Mouse (Mus musculus) R1 (cell line): ENCODE measurements at regions not wholly inside any gene's neighbourhood (a gene's known extent, or its start where the extent isn't known, plus 50 kb on each side); places are given as distances from the start of the nearest gene placed in this dataset.
A peak's percentile ranks its signal among the peaks of the same experiment; 100 is the strongest.

ENCODE experiments used
- DNase-seq: peaks from one replicate; pipeline ENCODE4 v3.0.0-alpha.2; 2018; ENCODE audit warnings: low read depth, low spot score

DNA sequence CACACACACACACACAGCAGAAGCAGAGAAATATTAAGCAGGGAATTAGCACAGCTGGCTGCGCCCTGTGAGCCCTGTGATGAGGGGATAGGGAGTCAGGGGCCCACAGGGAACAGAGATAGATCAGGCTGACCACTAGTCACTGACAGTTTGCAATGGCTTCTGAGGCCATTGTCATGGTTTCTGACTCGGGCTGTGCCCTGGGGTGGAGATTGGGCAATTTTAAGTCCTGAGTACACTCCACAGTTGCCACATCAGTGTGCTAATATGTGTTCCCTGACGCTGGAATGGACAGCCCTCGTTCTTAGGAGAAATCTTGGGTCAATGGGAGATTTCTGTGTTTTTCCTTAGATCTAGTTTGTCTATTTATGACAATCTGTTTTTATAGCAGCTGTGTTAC lies 148.3 kb upstream of the Nectin1 start:
- no peak for DNase-seq

DNA sequence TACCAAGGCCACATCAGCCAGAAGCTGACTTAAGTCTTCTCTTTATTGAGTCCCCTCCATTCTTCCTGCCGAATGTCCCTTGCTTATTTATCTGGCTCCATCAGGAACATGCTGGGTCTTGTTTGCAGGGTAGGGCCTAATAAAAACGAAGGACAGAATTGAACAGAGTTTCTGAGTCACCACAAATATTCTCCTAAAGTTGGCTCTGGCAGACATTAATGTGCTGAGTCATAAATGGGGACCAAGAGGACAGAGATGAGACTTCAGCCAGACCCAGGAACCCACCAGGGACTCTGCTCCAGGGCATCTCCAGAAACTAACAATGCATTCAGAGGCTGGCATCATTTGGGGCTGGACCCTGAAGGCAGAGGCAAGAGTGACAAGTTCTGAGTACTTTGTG lies 143.4 kb upstream of the Nectin1 start:
- DNase-seq: no peak

DNA sequence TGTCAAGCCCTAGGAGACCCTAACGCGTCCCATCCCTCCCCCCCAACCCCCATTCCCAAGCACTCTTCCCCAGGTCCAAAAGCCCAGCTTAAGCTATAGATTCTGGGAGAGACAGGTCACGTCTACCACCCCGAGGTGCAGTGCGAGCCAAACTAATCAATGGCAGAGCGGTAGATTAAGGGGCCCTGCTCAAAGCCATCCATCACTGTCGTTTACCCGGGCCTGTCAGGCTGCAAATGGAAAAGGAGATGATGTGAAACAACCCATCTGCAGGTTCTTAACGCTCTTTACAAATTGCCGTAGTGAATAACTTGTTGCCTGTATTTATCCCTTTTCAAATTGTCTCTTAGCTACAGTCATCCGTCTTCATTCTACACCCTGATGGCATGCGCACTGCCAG lies 126.2 kb upstream of the Nectin1 start:
- DNase-seq: no peak

DNA sequence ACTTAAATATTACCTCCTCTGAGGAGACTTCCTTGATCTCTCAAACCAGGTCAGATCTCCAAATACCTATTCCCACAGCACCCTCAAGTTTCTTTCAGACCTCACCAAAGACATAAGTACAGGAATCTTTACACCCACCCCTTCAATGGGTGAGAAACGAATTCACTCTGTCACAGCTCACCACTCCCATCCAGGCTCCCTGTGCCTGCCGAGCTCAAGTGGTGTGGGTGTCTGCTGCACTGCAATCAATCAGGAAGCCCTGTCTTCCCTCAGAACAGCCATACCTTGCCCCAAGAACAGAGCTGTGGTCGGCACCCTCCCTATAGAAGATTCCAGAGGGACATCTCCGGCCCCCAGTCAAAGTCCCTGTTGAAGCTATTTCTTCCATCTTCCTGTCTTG lies 116.2 kb upstream of the Nectin1 start:
- no peak for DNase-seq

DNA sequence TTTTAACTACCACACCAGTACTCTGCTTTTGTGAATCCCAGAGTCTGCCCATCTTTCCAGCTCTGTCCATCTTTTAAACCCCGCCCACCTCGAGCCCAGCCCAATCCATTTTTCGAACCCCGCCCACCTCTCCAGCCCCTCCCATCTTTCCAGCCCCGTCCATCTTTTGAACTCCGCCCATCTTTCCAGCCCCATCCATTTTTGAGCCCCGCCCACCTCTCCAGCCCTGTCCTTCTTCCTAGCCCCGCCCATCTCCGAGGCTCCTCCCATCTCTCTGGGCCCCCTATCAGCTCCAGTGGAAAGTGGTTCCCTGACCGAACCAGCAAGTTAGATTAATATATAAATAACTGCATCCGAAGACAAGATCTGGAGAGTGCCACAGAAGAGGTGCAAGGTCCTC lies 115.0 kb upstream of the Nectin1 start:
- DNase-seq: peak; percentile 88

DNA sequence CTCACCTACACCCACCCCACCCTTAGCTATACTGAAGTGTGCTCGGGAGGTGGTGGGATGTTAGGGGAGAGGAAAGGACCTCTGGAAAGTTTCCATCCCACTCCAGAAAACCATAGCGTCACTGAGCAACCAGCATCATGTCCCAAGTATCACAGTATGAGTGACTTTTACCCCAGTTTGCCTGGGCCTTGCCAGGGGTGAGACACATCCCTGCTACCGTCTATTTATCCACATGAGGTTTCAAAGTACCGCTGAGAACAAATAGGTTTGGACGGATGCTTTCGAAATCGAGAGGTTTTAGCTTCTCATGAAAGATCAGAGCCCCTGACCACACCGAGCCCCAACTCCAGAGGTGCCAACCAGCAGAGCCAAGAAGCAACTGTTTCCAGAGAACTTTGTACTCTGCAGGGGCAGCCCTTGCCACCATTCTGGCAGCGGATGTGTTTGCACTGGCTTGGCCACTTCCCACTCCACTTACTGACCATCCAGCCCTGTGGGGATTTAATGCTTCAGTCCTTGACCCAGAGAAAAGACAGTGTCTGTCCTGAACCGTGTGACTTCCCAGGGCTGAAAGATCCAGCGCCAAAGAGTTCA lies 107.3 kb upstream of the Nectin1 start:
- DNase-seq: no peak

DNA sequence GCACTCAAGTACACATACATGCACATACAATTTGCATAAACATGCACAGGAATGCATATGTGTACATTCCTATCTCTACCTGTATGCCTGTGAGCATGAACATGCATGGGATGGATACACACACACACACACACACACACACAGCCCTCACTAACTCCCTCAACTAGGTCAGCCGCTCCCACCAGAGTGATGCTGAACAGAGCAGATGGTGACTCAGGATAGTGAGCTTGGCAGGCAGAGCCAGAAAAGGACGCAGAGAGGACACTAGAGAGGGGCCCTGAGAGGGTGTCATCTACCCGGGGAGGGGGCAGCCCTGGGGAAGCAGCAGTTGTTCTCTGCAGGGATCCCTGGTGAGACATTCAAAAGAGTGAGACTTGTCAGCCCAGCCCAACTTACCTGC lies 85.6 kb upstream of the Nectin1 start:
- DNase-seq: no peak

DNA sequence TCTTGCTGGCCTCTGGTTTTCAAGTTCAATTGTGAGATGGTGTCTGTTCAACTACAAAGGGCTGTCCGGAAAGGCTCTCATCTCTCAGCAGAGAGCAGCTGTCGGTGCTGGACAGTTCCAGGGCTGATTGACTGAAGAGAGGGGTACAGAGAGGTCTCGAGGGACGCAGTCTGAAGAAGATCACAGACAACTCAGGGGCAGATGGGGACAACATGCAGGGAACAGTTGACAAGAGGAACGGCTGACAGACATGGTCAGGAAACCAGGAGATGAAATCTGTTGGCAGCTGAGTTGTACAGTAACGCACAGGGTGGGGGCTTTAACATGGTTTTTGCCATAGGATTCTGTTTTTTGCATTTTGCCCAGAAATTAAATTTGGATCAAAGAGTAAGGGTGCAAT lies 84.5 kb upstream of the Nectin1 start:
- no peak for DNase-seq

DNA sequence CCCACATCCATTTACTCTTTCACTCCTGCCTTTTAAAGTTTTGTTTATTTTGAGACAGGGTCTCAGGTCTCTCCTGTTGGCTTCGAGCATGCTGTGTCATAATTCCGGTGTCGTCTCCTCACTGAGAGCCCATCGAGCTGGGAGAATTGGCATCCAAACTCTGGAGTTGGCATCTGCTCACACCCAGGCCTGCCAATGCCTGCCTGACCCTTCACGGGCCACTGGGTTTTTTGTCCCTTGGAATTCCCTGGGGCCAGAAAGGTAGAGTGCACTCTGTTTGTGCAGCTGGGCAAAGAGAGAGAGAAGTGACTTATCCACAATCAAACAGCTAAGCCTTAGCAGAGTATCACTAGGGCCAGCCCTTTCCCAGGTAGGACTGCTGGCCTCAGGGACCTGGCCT lies 83.6 kb upstream of the Nectin1 start:
- no peak for DNase-seq

DNA sequence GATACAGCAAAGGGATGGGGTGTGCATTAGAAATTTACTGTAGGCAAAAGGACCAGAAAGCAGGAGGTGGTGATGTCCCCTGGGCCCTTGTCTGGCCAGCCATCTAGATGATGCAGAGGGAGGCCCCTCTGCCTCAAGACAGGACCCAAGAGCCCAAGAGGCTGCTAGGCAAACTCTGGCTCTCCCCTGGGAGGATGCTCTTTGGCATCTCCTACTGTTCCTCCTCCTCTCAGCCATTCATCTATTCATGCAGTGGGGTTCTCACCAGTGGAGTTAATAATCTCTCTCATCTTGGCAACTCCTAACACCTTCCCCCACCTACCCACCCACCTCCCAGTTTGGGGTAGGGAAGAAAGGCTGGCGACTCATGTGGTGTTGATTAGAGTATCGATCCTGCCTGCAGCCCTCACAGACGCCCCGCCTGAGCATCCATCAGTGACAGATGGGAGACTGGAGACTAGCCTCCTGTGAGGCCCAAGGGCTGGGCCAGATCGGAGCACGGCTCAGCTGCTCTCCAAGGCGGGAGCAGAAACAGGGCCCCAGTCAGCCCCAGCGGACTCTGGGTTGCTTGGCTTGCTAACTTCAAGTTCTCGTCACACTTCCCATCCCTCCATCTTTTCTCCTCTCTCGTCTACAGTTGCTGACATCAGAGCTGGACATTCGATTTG lies 82.8 kb upstream of the Nectin1 start:
- no peak for DNase-seq

DNA sequence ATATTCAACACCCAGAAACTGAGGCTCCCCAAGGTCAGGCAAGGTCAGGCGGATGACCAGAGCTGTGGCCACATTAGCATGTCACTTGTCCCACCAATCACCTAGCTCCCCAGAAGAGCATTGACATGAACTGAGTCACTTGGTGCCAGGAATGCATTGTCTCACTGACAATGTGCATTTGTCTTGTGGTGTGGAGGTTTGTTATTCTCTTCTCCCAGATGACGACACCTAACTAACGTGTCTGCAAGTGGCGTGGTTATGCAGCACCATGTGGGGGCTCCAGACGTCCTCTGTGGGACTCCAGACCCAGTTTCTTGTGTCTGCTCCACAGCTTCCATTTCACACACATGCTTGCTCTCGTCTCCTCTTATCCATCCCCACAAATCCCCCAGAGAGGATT lies 82.1 kb upstream of the Nectin1 start:
- DNase-seq: peak; percentile 71

DNA sequence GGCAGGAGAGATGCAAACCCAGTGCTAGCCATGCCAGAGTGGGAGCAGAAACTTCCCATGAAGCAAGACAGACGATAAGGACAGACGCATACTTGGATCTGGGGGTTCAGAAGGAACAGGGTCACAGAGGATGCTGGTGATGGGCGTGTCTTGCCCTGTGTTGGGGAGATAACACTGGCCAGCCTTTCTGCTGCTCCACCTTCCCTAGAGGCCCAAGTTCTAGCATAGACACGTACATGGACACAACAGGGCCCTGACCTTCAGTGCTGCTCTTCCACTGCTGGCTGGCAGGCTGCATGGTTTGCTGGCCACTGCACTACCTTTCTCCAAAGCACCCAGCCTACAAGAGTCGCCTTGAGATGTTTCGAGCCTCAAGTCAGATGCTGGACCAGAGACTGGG lies 76.4 kb upstream of the Nectin1 start:
- DNase-seq: no peak

DNA sequence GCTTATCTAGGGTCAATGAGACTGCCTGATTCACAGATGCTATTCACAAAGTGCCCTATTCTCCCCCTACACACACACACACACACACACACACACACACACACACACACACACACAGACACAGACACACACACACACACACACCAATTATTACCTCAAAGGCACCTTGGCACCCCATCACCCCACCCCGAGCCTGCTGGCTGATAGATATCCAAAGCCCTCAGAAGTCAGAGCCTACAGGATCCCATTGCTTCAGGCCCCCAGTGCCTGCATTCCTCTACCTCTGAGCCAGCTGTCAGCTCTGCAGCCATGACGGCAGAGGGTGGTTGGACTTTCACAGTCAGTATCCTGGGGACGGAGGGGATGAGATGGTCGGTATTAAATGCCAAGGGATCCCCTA lies 75.8 kb upstream of the Nectin1 start:
- DNase-seq: no peak

DNA sequence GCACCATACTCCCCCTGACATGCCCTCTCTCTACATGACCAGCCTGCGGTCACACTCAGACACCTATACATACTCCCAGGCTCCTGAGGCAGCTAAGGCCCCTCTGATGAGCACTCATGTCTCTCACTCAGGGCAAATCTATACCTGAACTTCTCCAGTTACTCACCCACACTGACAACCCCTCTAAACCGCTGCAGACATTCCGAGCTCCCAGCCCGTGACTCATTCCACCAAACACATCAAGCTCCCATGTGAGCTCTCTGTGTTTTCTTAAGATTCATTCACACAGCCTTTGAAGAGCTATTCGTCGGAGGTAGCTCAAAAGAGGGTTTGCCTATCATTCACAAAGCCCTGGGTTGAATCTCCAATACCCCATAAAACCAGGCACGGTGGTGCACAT lies 75.1 kb upstream of the Nectin1 start:
- no peak for DNase-seq

DNA sequence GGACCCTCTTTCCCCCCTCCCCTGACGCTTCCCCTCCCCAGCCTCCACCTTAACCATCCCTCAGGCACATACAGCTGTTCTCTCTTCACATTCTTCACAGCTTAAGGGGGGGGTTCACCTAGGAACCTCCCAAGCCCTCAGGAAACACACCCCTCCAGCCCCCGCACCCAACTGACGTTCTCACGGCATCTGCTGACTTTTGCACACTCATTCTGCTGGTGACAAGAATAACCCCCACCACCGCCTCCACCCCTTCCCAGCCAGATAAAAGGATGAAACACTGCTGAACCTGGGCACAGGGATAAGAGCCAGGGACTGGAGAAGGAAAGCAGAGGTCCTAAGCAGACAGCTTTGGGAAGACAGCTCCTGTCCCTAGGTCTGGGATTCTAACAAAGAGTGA lies 73.2 kb upstream of the Nectin1 start:
- DNase-seq: no peak

DNA sequence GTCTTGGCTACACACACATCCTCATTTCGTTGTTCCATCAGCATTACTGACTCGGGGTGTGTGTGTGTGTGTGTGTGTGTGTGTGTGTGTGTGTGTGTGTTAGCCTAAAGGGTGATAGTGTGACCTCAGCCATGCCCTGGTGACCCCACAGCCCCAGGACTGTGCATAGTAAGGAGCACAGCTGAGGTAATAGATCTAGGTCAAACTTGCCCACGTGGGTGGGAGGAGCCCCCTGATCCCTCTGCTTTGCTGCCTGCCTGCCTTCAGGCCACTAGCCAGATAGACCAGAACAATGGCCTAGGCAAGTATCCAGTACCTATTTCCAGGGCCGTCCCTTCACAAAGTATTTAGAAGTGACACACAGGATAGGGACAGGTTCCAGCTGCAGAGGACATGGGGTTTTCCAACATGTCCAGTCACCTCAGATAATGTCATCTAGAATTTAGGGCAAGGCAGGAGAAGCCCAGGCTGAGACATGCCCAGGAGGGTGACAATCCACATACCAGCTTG lies 70.6 kb upstream of the Nectin1 start:
- no peak for DNase-seq

DNA sequence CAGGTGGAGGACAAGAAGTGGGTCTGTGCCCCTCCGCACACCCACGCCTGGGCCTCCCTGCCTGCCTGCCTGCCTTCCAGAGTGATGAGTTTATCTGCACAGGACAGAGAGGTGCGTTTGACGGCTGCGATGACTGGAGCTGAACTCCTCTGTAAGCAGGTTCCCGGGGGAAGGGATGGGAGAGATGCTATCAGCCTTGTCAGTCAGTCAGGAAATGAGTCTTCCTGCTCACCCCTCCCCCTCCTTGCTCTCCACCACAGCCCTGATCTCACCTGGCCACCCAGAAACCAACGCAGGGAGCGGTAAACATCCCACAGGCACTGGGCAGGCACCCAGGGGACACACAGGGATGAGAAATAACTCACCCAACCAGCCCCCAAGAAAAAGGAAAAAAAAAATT lies 69.5 kb upstream of the Nectin1 start:
- no peak for DNase-seq

DNA sequence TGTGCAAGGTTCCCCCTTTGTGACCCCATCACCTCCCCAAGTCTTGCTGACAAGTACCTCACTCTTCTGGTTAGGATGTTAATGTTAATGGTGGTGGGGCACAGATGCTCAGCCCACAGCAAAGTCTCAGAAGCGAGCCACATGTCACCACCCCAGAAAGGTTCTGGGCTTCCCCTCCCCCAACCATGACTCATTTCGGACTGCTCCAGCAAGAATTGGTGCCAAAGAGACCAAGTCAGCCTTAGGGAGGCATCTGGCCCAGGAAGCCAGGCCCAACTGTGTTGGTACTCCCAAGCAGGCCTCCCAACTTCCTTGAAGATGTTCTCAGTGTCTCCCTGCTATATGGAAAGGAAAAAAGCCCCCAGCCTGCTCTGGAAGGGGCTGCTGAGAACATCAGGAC lies 67.8 kb upstream of the Nectin1 start:
- no peak for DNase-seq

DNA sequence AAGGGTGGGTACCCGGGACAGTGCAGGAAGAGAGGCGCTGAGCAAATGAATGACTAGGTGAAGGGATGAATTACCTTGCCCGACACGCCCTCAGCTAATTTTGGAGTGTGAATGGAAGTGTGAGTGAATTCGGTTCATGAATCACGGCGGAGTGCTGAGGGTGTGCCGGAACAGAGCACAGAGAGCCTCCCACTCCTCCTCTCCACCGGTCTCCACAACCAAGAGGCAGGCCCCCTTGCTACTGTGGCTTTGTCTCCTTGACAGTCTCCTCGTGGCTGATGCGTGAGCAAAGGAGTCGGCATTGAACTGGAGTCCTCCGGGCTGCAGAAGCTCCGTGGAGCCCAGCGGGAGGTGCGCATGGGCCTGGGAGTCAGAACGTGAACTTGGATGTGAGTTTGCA lies 64.5 kb upstream of the Nectin1 start:
- peak; percentile 46 for DNase-seq

DNA sequence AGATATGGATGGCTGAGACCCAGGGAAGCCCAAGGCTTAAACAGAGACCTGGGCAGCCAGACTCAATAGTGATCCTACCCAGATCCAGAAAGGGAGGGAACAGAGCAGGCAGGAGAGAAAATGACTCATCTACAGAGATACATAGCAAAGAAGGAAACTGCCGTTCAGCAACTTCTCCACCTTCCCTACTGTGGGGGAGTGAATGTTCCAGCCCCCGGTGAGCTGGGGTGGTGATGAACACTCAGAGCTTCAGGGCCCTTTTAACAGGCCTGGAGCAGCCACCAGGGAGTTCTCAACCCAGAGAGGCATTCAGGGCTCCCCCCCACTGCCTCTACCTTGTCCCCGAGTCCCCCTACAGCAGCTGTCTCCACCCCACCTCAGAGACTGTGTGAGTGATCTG lies 62.5 kb upstream of the Nectin1 start:
- no peak for DNase-seq

DNA sequence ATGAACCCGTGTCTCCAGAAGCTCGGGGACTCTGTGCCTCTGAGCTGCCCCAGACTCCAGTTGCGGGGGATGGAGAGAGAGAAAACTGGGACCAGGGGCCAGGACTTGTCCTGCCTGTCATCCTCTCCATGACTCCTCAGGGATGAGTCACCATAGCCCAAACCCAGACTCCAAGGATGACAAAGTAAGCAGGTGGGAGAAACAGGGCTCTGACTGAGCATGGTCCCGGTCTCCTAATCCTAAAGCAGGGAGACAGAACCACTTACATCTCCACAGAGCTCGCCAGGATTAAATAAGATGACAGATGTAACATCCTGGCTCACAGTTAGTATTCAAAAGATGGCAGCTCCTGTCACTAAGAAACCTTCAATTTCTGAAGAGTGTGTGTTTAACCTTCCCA lies 61.7 kb upstream of the Nectin1 start:
- DNase-seq: no peak

DNA sequence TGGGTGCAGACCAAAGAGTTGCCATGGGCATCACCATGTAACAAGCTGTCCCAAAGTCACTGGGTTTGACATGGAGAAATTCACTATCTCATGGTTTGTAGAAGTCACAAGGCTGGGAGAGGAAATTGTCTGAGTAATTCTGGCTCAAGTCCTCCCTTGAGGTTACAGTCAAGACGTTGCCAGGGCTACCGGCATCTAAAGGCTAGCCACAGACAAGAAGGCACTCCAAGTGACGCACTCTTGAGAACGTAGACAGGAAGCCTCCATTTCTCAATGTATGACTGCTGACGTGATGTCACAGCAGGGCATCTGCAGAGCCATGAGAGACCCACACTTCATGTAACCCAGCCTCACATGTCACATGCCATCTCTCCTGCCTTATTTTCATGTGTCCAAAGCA lies 59.2 kb upstream of the Nectin1 start:
- no peak for DNase-seq

DNA sequence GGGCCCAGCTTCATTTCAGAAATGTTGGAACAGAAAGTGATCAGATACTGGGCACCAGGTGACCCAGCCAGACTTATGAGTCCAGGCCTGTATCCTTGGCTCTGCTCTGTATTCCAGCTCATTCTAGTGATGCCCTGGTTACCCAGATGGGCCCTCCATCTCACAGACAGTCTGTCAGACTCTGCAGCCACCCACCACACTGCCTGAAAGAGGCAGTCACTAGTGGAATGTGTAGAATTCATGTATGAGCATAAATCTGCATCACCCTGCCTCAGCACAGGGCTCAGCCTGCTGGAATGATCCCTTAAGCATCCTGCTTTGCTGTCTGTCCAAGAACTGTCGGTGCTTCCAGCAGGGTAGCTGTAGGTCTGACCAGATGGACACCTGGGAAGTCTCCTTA lies 51.8 kb upstream of the Nectin1 start:
- DNase-seq: no peak

DNA sequence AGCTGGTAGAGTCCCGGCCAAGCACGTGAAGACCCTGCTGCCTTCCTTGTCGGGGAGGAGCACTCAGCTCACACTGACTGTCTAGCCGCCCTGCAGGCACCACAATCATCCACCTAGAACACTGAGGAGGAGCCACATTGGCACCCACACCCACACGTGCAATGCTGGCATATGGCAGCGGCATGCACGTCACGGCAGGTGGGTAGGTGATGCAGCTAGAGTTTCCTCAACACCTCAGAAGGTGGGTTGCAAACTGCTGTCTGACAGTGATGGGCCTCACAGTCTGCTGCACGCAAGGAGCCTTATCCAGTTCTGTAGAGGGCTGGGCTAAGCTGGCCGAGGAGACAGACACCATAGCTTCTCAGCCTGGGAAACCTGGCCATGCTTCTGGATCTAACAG lies 51.2 kb upstream of the Nectin1 start:
- DNase-seq: no peak
